Mouse (Mus musculus) small intestine, adult 2 months (tissue): ENCODE data around the gene Zbtb44.

Experiments
- CTCF ChIP-seq: fragments of 200-500 bp; IDR thresholded peaks from 2 replicates; pipeline ENCODE4 v1.5.1; 2012; ENCODE audit warnings: low read depth, mild to moderate bottlenecking, control low read depth, inconsistent platforms, low read length, moderate library complexity, mixed read lengths; ENCODE audit not compliant: insufficient replicate concordance, insufficient read length; ENCODE audit errors: extremely low read depth
- POLR2A ChIP-seq: fragments of 200-500 bp; IDR thresholded peaks from 2 replicates; pipeline ENCODE4 v1.6.1; 2012; ENCODE audit warnings: low read depth, mild to moderate bottlenecking, control low read depth, inconsistent platforms, low read length, moderate library complexity

DNA sequence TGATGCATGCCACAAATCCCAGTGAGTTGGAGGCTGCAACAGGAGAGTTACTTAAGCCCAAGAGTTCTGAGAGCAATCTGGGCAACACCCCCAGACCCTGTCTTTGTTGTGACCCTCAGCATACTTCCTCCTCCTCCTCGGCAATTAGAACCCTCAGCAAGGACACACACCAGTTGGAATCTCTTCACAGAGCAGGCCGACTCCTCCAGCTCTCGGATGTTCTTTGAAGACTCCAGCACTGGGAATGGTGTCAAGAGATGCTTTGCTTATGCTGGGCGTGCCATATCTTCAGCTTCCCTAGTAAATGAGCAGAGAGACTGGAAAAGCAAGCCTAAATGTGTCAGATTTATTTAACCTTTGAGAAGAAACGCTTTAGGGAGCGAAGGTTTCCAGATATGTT is 50.3 kb downstream of the Zbtb44 start:
- TF ChIP-seq CTCF (no peak), POLR2A (no peak)
